Mouse (Mus musculus): ENCODE measurements at regions not wholly inside any gene's neighbourhood (a gene's known extent, or its start where the extent isn't known, plus 50 kb on each side); places are given as distances from the start of the nearest gene placed in this dataset.

- no peak for DNase-seq
Observed at GRCm38 (mm10) chr4:68319575-68319974, 634.6 kb downstream of the Brinp1 start.

GRCm38 (mm10) chr4:68312751-68313150 is 641.4 kb downstream of the Brinp1 start:
- no peak for DNase-seq

GRCm38 (mm10) chr4:68284845-68285244 is 669.4 kb downstream of the Brinp1 start:
- DNase-seq = no peak

- DNase-seq = no peak
Observed at GRCm38 (mm10) chr4:68280903-68281302, 673.3 kb downstream of the Brinp1 start.

- no peak for DNase-seq
Observed at GRCm38 (mm10) chr4:68275063-68275708, 679.0 kb downstream of the Brinp1 start.
